Mouse (Mus musculus): ENCODE results near the gene Rprml. TPM values are rescaled to one million over a fixed set of nuclear protein-coding genes. Genes with fewer than 3 reads are reported as not detected.
A peak's percentile ranks its signal among the peaks of the same experiment; 100 is the strongest.

The Rprml gene
- polyA plus RNA-seq, 1 experiment from 2014 or later: not detected

- Histone ChIP-seq H3K27me3 (ENCODE audit: poor library complexity, severe bottlenecking) (no peaks in the 10 kb centered on the region), H3K4me1 (peaks cover 15% of the 10 kb centered on the region), H3K27ac (peak overlapping the region; percentile 99), H3K9me3 (no peaks in the 10 kb centered on the region), H3K36me3 (replicated peaks) (0 out of 2 replicates have a peak, but pooled peaks cover 6% of the 10 kb centered on the region), H3K4me3 (peak overlapping the region; percentile 90)
- 72% methylated on average over 2 of the region's 2 CpGs for WGBS
- DNase-seq (ENCODE audit: extremely low spot score, low spot score): no peak
Observed at GRCm38 (mm10) chr11:103698226-103698625, 48.9 kb downstream of the Rprml start.

Other genes starting within 250 kb of the Rprml start
- gene Plekhm1, start 236.9 kb upstream of the Rprml start, polyA plus RNA-seq (2016; fragmentation: Nextera tagmentation; extraction: Ambion mirVana): 8.4 TPM in 2 replicates
- not detected in 2 replicates for gene Lrrc37a, start 145.0 kb upstream of the Rprml start, polyA plus RNA-seq (2016; fragmentation: Nextera tagmentation; extraction: Ambion mirVana)
- gene Gm884, start 28.4 kb upstream of the Rprml start, polyA plus RNA-seq (2016; fragmentation: Nextera tagmentation; extraction: Ambion mirVana): not detected in 2 replicates
- gene Lyzl6, start 10.7 kb upstream of the Rprml start, polyA plus RNA-seq (2016; fragmentation: Nextera tagmentation; extraction: Ambion mirVana): not detected in 2 replicates
- 99.5 and 100 TPM in 2 replicates for gene Gosr2, start 48.3 kb downstream of the Rprml start, polyA plus RNA-seq (2016; fragmentation: Nextera tagmentation; extraction: Ambion mirVana)
- 0.99 and 1.4 TPM in 2 replicates for gene Wnt9b, start 100.3 kb downstream of the Rprml start, polyA plus RNA-seq (2016; fragmentation: Nextera tagmentation; extraction: Ambion mirVana)
- gene Wnt3, start 124.6 kb downstream of the Rprml start, polyA plus RNA-seq (2016; fragmentation: Nextera tagmentation; extraction: Ambion mirVana): 2.1 and 4.2 TPM in 2 replicates